28 mouse cellular contexts compared by ENCODE assay signal in genomic region chrX:136668794-136669193, GRCm38 (mm10). TPM values are rescaled to one million over a fixed set of nuclear protein-coding genes. Genes with fewer than 3 reads are reported as not detected.
"Had no signal": no experiment of that assay in that cellular context is flagged by ENCODE, and none has a peak within 500 bp of the region (broad histone marks: within the 10 kb centered on the region; RNA-seq: fewer than 3 reads in every experiment).

No protein-coding gene starts in this region.

- DNase-seq: cerebellum, adult 2 months; cerebellum, adult 8-10 months; cerebellum, adult 9-10 months; cerebellum, adult 9-11 months; cerebellum, postnatal 10 days; cerebellum, postnatal 14 days; cerebellum, postnatal 25 days; cerebellum, postnatal 36 days; embryo, embryonic 11 days; forebrain, postnatal 0 days; gastrocnemius, adult 2 months; gastrocnemius, postnatal 10 days; gastrocnemius, postnatal 14 days; gastrocnemius, postnatal 25 days; gastrocnemius, postnatal 36 days; heart, adult 11 months; heart, adult 18-20 months; heart, adult 2 months had no signal

- H3K9ac ChIP-seq: embryonic facial prominence, embryonic 12.5 days; embryonic facial prominence, embryonic 13.5 days; embryonic facial prominence, embryonic 15.5 days; forebrain, embryonic 12.5 days; forebrain, embryonic 13.5 days; forebrain, embryonic 15.5 days; forebrain, postnatal 0 days had no signal

- ATAC-seq: forebrain, embryonic 13.5 days; forebrain, embryonic 14.5 days; forebrain, embryonic 15.5 days; forebrain, embryonic 16.5 days; forebrain, postnatal 0 days had no signal

- H3K27me3 ChIP-seq: forebrain, embryonic 12.5 days; forebrain, embryonic 13.5 days; forebrain, embryonic 15.5 days had no signal

- H3K4me3 ChIP-seq: embryonic facial prominence, embryonic 12.5 days; embryonic facial prominence, embryonic 13.5 days; embryonic facial prominence, embryonic 15.5 days; erythroblast, embryonic 14.5 days; forebrain, embryonic 10.5 days; forebrain, embryonic 12.5 days; forebrain, embryonic 13.5 days; forebrain, embryonic 15.5 days; gastrocnemius, adult 2 months; heart, adult 2 months had no signal

- H3K9me3 ChIP-seq: embryonic facial prominence, embryonic 12.5 days; embryonic facial prominence, embryonic 13.5 days; embryonic facial prominence, embryonic 15.5 days; forebrain, embryonic 10.5 days; forebrain, embryonic 12.5 days; forebrain, embryonic 13.5 days; forebrain, embryonic 15.5 days had no signal

- H3K4me2 ChIP-seq: embryonic facial prominence, embryonic 12.5 days; embryonic facial prominence, embryonic 13.5 days; embryonic facial prominence, embryonic 15.5 days; forebrain, embryonic 12.5 days; forebrain, embryonic 13.5 days; forebrain, embryonic 15.5 days had no signal

- H3K27ac ChIP-seq: embryonic facial prominence, embryonic 12.5 days; embryonic facial prominence, embryonic 13.5 days; embryonic facial prominence, embryonic 15.5 days; forebrain, embryonic 10.5 days; forebrain, embryonic 12.5 days; forebrain, embryonic 13.5 days; forebrain, embryonic 15.5 days; gastrocnemius, adult 2 months; heart, adult 2 months had no signal

- H3K36me3 ChIP-seq: embryonic facial prominence, embryonic 12.5 days; embryonic facial prominence, embryonic 13.5 days; embryonic facial prominence, embryonic 15.5 days; forebrain, embryonic 10.5 days; forebrain, embryonic 12.5 days; forebrain, embryonic 15.5 days had no signal

- H3K4me1 ChIP-seq: embryonic facial prominence, embryonic 12.5 days; embryonic facial prominence, embryonic 13.5 days; embryonic facial prominence, embryonic 15.5 days; forebrain, embryonic 10.5 days; forebrain, embryonic 12.5 days; forebrain, embryonic 13.5 days; forebrain, embryonic 15.5 days had no signal

RNA-seq across cellular contexts. Expression of gene Tceal1, which starts 39.0 kb away (rescaled TPM):
- polyA plus RNA-seq: erythroblast, embryonic 14.5 days had no signal
